Mouse (Mus musculus): ENCODE data around the gene Sox8. TPM values are rescaled to one million over a fixed set of nuclear protein-coding genes. Genes with fewer than 3 reads are reported as not detected.

Gene Sox8
- total and polyA plus RNA-seq, 3 experiments = not detected

- no peak overlapping the region for H3K4me3 ChIP-seq (replicated peaks in 1 of 3; ENCODE audit: low read depth in 2 of 3, low read length in 2 of 3, poor library complexity in 1 of 3)
- H3K27ac ChIP-seq (ENCODE audit: insufficient read depth, low read depth) = no peak overlapping the region
- peak overlapping the region; percentile 9; the same call in 1 of the 2 replicates for H3K4me2 ChIP-seq (ENCODE audit: insufficient read depth, low read depth, poor library complexity, severe bottlenecking)
- no peaks in the 10 kb centered on the region for H3K9me3 ChIP-seq (replicated peaks; ENCODE audit: low read length)
- peaks cover 93% of the 10 kb centered on the region for H3K27me3 ChIP-seq (replicated peaks)
- no peak for DNase-seq (ENCODE audit: extremely low read depth)
- H3K4me1 ChIP-seq (ENCODE audit: control insufficient read depth in 1 of 2, insufficient read depth in 2 of 2) = peaks cover 3 to 12% of the 10 kb centered on the region in 2 experiments; a peak in 3 of 4 replicates
- H3K79me2 ChIP-seq (replicated peaks; ENCODE audit: control insufficient read depth, extremely low read depth, insufficient read depth, poor library complexity, severe bottlenecking) = no peaks in the 10 kb centered on the region
- in situ Hi-C loops (cut with MboI; ENCODE audit: low pct_ligation_motif_present, low pct_unique_long_range_greater_than_20kb, low sequenced_read_pairs) = no loop called here
- H3K9ac ChIP-seq (ENCODE audit: insufficient read depth, low read depth) = no peak overlapping the region
- TF ChIP-seq ZNF384 (IDR thresholded peaks at IDR 0.05; ENCODE audit: low read depth, low read length) = no peak
- no peak for TF ChIP-seq POLR2AphosphoS2 (IDR thresholded peaks at IDR 0.05; ENCODE audit: low read depth, low read length)
- TF ChIP-seq CTCF (conservative IDR thresholded peaks at IDR 0.05 in 1 of 2, IDR thresholded peaks at IDR 0.05 in 1 of 2; ENCODE audit: low read depth in 2 of 2, low read length in 2 of 2) = no peak
- TF ChIP-seq RCOR1 (conservative IDR thresholded peaks at IDR 0.05; ENCODE audit: low read depth, low read length) = no peak
- TF ChIP-seq E2F4 (IDR thresholded peaks at IDR 0.05; ENCODE audit: insufficient replicate concordance, low read depth, low read length) = no peak
- no peak for TF ChIP-seq MAFK (IDR thresholded peaks at IDR 0.05; ENCODE audit: insufficient replicate concordance, low read length)
- TF ChIP-seq UBTF (IDR thresholded peaks at IDR 0.05; ENCODE audit: low read depth, low read length) = no peak
- no peak for TF ChIP-seq TCF12 (IDR thresholded peaks at IDR 0.05; ENCODE audit: low read depth, low read length)
- TF ChIP-seq KAT2A (IDR thresholded peaks at IDR 0.05; ENCODE audit: insufficient replicate concordance, low read length) = no peak
- TF ChIP-seq ZKSCAN1 (IDR thresholded peaks at IDR 0.05; ENCODE audit: borderline replicate concordance, low read depth, low read length) = no peak
- TF ChIP-seq BHLHE40 (IDR thresholded peaks at IDR 0.05; ENCODE audit: low read depth, low read length) = no peak
- TF ChIP-seq MXI1 (IDR thresholded peaks at IDR 0.05; ENCODE audit: low read depth, low read length) = no peak
- no peak for TF ChIP-seq POLR2A (IDR thresholded peaks at IDR 0.05; ENCODE audit: low read depth, low read length)
- TF ChIP-seq MYC (IDR thresholded peaks at IDR 0.05; ENCODE audit: low read depth, low read length) = no peak
- TF ChIP-seq GABPA (IDR thresholded peaks at IDR 0.05; ENCODE audit: insufficient replicate concordance, low read depth, low read length) = no peak
- TF ChIP-seq MAX (IDR thresholded peaks at IDR 0.05; ENCODE audit: low read length) = no peak
- TF ChIP-seq ETS1 (conservative IDR thresholded peaks at IDR 0.05; ENCODE audit: low read depth, low read length) = no peak
- TF ChIP-seq JUND (conservative IDR thresholded peaks at IDR 0.05; ENCODE audit: low read depth, low read length) = no peak
- TF ChIP-seq MAZ (IDR thresholded peaks at IDR 0.05; ENCODE audit: low read depth, low read length) = no peak
- no peaks in the 10 kb centered on the region for H3K36me3 ChIP-seq (replicated peaks in 1 of 2; ENCODE audit: control insufficient read depth in 1 of 2, insufficient read depth in 1 of 2, low read length in 1 of 2)
- dilution Hi-C loops (cut with MboI; ENCODE audit: extremely low pct_ligation_motif_present, extremely low pct_unique_long_range_greater_than_20kb, low sequenced_read_pairs) = no loop called here
Measured at GRCm38 (mm10) chr17:25556630-25557354, 13.7 kb downstream of the Sox8 start.
